Mouse (Mus musculus): ENCODE measurements around the gene Blzf1.

- TF ChIP-seq HCFC1 (IDR thresholded peaks at IDR 0.05; ENCODE audit: borderline replicate concordance, insufficient read depth, low read length), result no peak
- TF ChIP-seq ZNF384 (IDR thresholded peaks at IDR 0.05; ENCODE audit: low read depth, low read length), result no peak
- TF ChIP-seq ZC3H11A (IDR thresholded peaks at IDR 0.05; ENCODE audit: borderline replicate concordance, low read depth, low read length), result no peak
- no peak for TF ChIP-seq MAFK (IDR thresholded peaks at IDR 0.05; ENCODE audit: insufficient read depth, low read depth, low read length)
These were observed 12.4 kb upstream of the Blzf1 start for GRCm38 (mm10) chr1:164319542-164320140.

Measured in ES-E14 (cell line).